Mouse (Mus musculus) heart, postnatal 0 days (tissue): ENCODE results near the gene Slc10a7. TPM values are rescaled to one million over a fixed set of nuclear protein-coding genes. Genes with fewer than 3 reads are reported as not detected.

Experiments
- ATAC-seq: fragments of 200-750 bp; cut with Nextera tagmentation; 2 replicates; pipeline ENCODE4 v1.8.0; 2017; ENCODE audit warnings: low read depth, moderate number of reproducible peaks, moderate library complexity; ENCODE audit not compliant: insufficient read depth
- DNase-seq: peaks from one replicate; pipeline ENCODE4 v3.0.0-alpha.2; 2016; ENCODE audit warnings: low spot score
- H3K27ac ChIP-seq: fragments of 300-500 bp; sonication (generic); 2 replicates; pipeline ENCODE4 v1.5.1; 2014; ENCODE audit warnings: low read depth, mild to moderate bottlenecking
- H3K27me3 ChIP-seq: fragments of 300-500 bp; sonication (generic); 2 replicates; pipeline ENCODE4 v1.6.1; 2014; ENCODE audit warnings: low read length, mixed read lengths; ENCODE audit not compliant: control insufficient read depth, insufficient read depth
- H3K36me3 ChIP-seq: fragments of 300-500 bp; sonication (generic); replicated peaks from 2 replicates; pipeline ENCODE4 v1.6.1; 2014; ENCODE audit warnings: low read length, mixed read lengths; ENCODE audit not compliant: control insufficient read depth, insufficient read depth
- H3K4me1 ChIP-seq: fragments of 300-500 bp; sonication (generic); 2 replicates; pipeline ENCODE4 v1.6.1; 2014; ENCODE audit warnings: antibody characterized with exemption; ENCODE audit not compliant: control insufficient read depth, insufficient read depth
- H3K4me2 ChIP-seq: fragments of 300-500 bp; sonication (generic); 2 replicates; pipeline ENCODE4 v1.6.1; 2014; ENCODE audit warnings: low read depth, mild to moderate bottlenecking, low read length, moderate library complexity
- H3K4me3 ChIP-seq: fragments of 300-500 bp; sonication (generic); 2 replicates; pipeline ENCODE4 v1.5.1; 2014; ENCODE audit warnings: low read depth, low read length
- H3K9ac ChIP-seq: fragments of 300-500 bp; sonication (generic); replicated peaks from 2 replicates; pipeline ENCODE4 v1.6.1; 2014; ENCODE audit warnings: low read depth, low read length, mixed read lengths
- H3K9me3 ChIP-seq: fragments of 300-500 bp; sonication (generic); replicated peaks from 2 replicates; pipeline ENCODE4 v1.6.1; 2016; ENCODE audit warnings: low read length; ENCODE audit not compliant: control insufficient read depth
- CTCF ChIP-seq: IDR thresholded peaks from 2 replicates; pipeline ENCODE4 v1.5.1; 2016; ENCODE audit warnings: antibody characterized with exemption, control low read depth, low read depth
- EP300 ChIP-seq: IDR thresholded peaks from 2 replicates; pipeline ENCODE4 v1.6.1; 2016; ENCODE audit warnings: antibody characterized with exemption, low read depth
- WGBS: fragments of 180-500 bp; shearing (Covaris S2); extraction: QIAGEN DNeasy Blood & Tissue Kit; methylation state at CpG from one replicate; pipeline ENCODE4 v1.1.7; 2014; 5-methylcytosine and 5-hydroxymethylcytosine counted together
- polyA plus RNA-seq: library from polyadenylated mRNA; unstranded; fragments of >200 nt; fragmentation: Nextera tagmentation; extraction: Ambion mirVana; gene quantifications from 2 replicates; pipeline ENCODE4 v1.2.1, GENCODE M21; 2015
- total RNA-seq: library from RNA; depleted of rRNA; stranded (reverse); fragments of >200 nt; gene quantifications from 2 replicates; pipeline ENCODE4 v1.2.3, GENCODE M21; 2014; ENCODE audit warnings: low replicate concordance

The Slc10a7 gene
- total and polyA plus RNA-seq, 2 experiments from 2014 or later: 5.3 to 11.8 TPM

DNA sequence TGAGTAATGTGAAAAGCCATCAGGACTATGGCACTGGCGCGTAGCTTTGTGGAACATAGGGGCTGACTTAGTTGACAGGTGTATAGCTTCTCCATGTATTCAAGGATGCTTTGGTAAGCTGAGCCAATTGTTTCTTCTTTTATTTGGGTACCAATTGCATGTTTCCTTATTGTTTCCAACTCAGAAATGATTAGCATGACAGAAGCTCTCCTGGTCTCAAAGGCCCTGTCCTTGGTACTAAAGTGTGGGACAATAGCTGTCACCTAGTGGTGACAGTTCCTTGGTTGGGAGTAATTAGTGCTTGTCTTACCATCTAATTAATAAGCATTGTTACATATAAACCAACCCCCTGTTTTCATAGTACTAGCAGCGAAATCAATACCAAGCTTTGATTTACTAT lies 68.9 kb downstream of the Slc10a7 start:
- 83% methylated on average over 3 of the region's 3 CpGs for WGBS
- no peaks in the 10 kb centered on the region for H3K9me3 ChIP-seq

DNA sequence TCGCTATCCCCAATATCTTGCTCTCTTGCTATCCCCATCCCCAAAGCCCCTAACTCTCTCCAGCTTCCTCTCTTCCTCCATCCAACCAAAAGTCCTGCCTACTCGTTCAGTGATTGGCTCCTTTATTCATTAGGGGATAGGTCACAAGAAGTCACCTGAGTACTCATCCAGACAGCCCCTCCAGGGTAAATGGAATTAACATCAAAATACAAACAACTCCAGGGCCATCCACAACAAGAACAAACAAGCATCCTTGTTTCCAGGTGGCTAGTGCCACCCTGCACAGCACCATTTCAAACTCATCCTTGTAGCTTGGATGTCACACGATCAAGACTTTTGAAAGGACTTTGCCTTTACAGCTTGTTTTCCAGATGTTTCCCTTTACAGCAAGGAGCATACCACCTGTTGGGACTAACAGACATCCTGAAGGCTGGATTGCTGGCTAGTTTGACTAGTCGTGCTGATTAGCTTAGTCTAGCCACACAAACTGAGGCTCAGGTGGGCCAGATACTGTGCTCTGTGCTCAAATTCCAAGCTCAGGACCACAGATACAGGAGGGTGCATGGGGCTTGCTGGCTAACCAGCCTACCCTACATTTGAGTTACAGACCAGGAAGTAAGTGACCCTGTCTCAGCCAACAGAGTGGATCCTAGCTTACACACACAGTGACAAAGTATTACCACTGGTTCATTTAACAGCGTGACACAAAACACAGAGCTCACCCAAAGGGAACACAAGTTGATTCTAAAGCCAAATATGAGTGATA lies 75.0 kb downstream of the Slc10a7 start:
- TF ChIP-seq CTCF (no peak), EP300 (no peak)
- DNase-seq: no peak
- no peak overlapping the region for H3K4me2 ChIP-seq
- WGBS: 75% methylated on average over 5 of the region's 5 CpGs
- no peak overlapping the region for H3K4me3 ChIP-seq
- no peak for ATAC-seq
- no peak overlapping the region for H3K9ac ChIP-seq
- H3K36me3 ChIP-seq: no peaks in the 10 kb centered on the region
- peak overlapping the region; percentile 55 for H3K27ac ChIP-seq
- peaks cover 18% of the 10 kb centered on the region; the same call in 1 of the 2 replicates for H3K4me1 ChIP-seq
- H3K27me3 ChIP-seq: no peaks in the 10 kb centered on the region
- no peaks in the 10 kb centered on the region for H3K9me3 ChIP-seq

More for the DNA sequence above, 68.9 kb downstream of the Slc10a7 start:
- H3K4me1 ChIP-seq: no peaks in the 10 kb centered on the region
- no peak overlapping the region for H3K4me3 ChIP-seq
- TF ChIP-seq EP300 (no peak), CTCF (no peak)
- H3K27ac ChIP-seq: no peak overlapping the region
- ATAC-seq (no peak), DNase-seq (no peak)
- H3K4me2 ChIP-seq: no peak overlapping the region
- H3K9ac ChIP-seq: no peak overlapping the region
- H3K36me3 ChIP-seq: no peaks in the 10 kb centered on the region
- H3K27me3 ChIP-seq: no peaks in the 10 kb centered on the region

DNA sequence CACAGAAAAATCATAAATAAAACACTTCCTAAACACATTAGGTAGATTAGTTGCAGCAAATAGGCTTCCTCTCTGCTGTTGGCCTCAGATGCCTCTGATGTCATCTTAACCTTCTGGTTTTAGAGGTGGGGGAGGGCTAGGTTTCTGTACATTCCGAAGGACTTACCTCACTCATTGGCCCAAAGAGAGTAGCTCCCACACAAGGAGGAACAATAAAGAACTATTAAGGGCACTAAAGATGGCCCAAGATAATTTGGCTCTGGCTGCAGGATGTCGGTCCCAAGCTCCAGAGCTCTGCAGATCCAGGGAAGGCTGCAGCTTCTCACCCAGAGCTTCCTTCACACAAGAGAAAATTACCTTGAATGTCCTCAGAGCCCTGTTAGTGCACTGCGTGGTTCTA lies 75.7 kb downstream of the Slc10a7 start:
- peak; percentile 67; the same call in 1 of the 2 replicates for TF ChIP-seq EP300
- TF ChIP-seq CTCF: no peak
- ATAC-seq: peak; percentile 82

DNA sequence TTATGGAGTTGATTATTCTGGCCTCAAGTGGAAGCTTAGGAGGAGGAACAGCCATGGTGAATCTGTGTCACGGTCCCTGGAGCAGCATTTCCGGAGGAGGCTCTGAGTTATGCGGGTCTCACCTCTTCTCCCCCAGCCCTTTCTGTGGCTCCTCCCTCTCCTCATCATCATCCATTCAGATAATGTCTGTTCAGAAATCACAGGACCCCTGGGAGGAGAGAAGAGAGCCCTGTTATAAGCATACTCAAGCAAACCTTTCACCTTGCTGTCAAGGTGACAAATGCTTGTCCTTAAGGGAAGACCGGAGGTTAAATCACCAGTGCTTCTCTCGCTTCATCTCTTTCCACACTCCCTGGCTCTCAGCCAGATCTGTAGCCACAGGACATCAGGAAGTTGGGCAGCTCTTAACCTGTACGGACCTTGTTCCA lies 86.3 kb downstream of the Slc10a7 start:
- Histone ChIP-seq H3K27me3 (no peaks in the 10 kb centered on the region), H3K4me3 (no peak overlapping the region), H3K9me3 (no peaks in the 10 kb centered on the region), H3K36me3 (no peaks in the 10 kb centered on the region), H3K4me2 (no peak overlapping the region), H3K9ac (no peak overlapping the region), H3K27ac (no peak overlapping the region), H3K4me1 (no peaks in the 10 kb centered on the region)
- no peak for TF ChIP-seq CTCF
- TF ChIP-seq EP300: no peak
- DNase-seq (no peak), ATAC-seq (no peak)
- 32% methylated on average over 6 of the region's 6 CpGs for WGBS

More for the DNA sequence above, 75.7 kb downstream of the Slc10a7 start:
- Histone ChIP-seq H3K4me1 (peaks cover 18% of the 10 kb centered on the region; the same call in 1 of the 2 replicates), H3K9ac (no peak overlapping the region), H3K4me3 (no peak overlapping the region), H3K27ac (peak overlapping the region; percentile 60), H3K27me3 (no peaks in the 10 kb centered on the region), H3K9me3 (no peaks in the 10 kb centered on the region), H3K4me2 (no peak overlapping the region), H3K36me3 (no peaks in the 10 kb centered on the region)
- peak; percentile 44 for DNase-seq
- 21% methylated on average over 3 of the region's 3 CpGs for WGBS

DNA sequence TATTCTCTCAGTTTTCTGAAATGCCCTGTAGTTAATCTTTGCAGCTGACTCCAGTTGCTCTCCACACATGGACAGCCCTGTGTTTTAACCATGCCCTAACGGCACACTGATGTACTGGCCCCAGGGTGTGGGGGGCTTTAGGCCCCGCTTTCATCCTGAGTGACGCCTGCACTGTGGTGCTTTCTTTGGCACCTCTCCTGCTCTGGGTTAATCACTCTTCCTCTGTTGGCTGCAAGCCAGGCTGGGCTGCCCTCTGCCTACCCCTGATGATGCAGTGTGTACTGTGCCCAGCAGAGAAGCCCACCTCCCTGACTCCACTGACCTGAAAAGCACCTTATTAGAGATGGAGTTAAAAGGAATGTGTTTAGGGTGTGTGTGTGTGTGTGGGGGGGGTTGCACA lies 89.1 kb downstream of the Slc10a7 start:
- no peaks in the 10 kb centered on the region for H3K9me3 ChIP-seq
- peak; percentile 55; the same call in 1 of the 2 replicates for ATAC-seq
- DNase-seq: peak; percentile 21
- TF ChIP-seq EP300 (no peak), CTCF (no peak)
- no peaks in the 10 kb centered on the region for H3K27me3 ChIP-seq
- no peak overlapping the region for H3K9ac ChIP-seq
- H3K4me2 ChIP-seq: no peak overlapping the region
- no peak overlapping the region for H3K27ac ChIP-seq
- H3K4me1 ChIP-seq: no peaks in the 10 kb centered on the region
- no peak overlapping the region for H3K4me3 ChIP-seq
- 13% methylated on average over 3 of the region's 3 CpGs for WGBS
- no peaks in the 10 kb centered on the region for H3K36me3 ChIP-seq

DNA sequence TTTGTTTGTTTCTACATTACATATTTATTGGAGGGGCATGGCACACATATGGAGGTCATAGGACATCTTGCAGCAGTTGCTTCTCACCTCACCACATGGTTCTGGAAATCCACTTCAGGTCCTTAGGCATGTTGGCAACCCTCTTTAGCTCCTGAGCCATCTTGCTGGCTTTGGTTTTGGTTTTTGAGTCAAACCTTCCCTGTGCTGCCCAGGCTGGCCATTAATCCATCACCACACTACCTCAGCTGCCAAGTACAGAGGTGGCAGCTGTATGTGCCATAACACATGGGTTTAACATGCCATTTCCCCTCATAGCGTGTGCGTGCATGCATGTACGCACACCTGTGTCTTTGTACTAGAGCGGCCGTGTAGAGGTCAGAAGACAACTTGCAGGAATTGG lies 93.9 kb downstream of the Slc10a7 start:
- no peak overlapping the region for H3K4me3 ChIP-seq
- H3K9me3 ChIP-seq: no peaks in the 10 kb centered on the region
- H3K27me3 ChIP-seq: no peaks in the 10 kb centered on the region
- H3K4me1 ChIP-seq: no peaks in the 10 kb centered on the region
- DNase-seq: no peak
- no peak for ATAC-seq
- no peak overlapping the region for H3K4me2 ChIP-seq
- no peak overlapping the region for H3K9ac ChIP-seq
- 0 out of 2 replicates have a peak, but pooled peaks cover 7% of the 10 kb centered on the region for H3K36me3 ChIP-seq
- no peak overlapping the region for H3K27ac ChIP-seq
- WGBS: 91% methylated on average over 5 of the region's 5 CpGs
- no peak for TF ChIP-seq EP300
- no peak for TF ChIP-seq CTCF
